Mouse (Mus musculus) bone marrow, adult 2 months (tissue): Measurements from ENCODE around the gene Renbp. TPM values are rescaled to one million over a fixed set of nuclear protein-coding genes. Genes with fewer than 3 reads are reported as not detected.

Experiments
- H3K27ac ChIP-seq: fragments of 200-500 bp; 2 replicates; pipeline ENCODE4 v1.5.1; 2012; ENCODE audit warnings: low read depth, mild to moderate bottlenecking, control low read depth, inconsistent platforms, low read length; ENCODE audit not compliant: control insufficient read depth, poor library complexity, insufficient read depth
- H3K4me1 ChIP-seq: fragments of 200-500 bp; 2 replicates; pipeline ENCODE4 v1.6.1; 2011; ENCODE audit warnings: low read length; ENCODE audit not compliant: control insufficient read depth, insufficient read depth
- H3K4me3 ChIP-seq: fragments of 200-500 bp; replicated peaks from 2 replicates; pipeline ENCODE3; 2011; ENCODE audit warnings: mild to moderate bottlenecking, low read depth, low read length, control low read depth; ENCODE audit not compliant: control insufficient read depth
- CTCF ChIP-seq: fragments of 200-500 bp; IDR thresholded peaks from 2 replicates; pipeline ENCODE4 v1.5.1; 2011; ENCODE audit warnings: low read length, control low read depth; ENCODE audit not compliant: control insufficient read depth, insufficient read depth
- POLR2A ChIP-seq: fragments of 200-500 bp; IDR thresholded peaks from 2 replicates; pipeline ENCODE4 v1.6.1; 2011; ENCODE audit warnings: low read depth, mild to moderate bottlenecking, control low read depth, low read length, borderline replicate concordance; ENCODE audit not compliant: control insufficient read depth
- WGBS: fragments of 180-500 bp; shearing (Covaris S2); methylation state at CpG from one replicate; pipeline ENCODE4 v1.1.7; 2018; 5-methylcytosine and 5-hydroxymethylcytosine counted together
- polyA plus RNA-seq: library from polyadenylated mRNA; stranded (reverse); fragments of >200 nt; gene quantifications from 2 replicates; pipeline ENCODE4 v1.2.4, GENCODE M21; 2011; ENCODE audit warnings: low replicate concordance; ENCODE audit not compliant: missing spikeins, insufficient read depth, insufficient read length

Gene Renbp
- polyA plus RNA-seq, 1 experiment = 48.6 TPM

GRCm38 (mm10) chrX:73942294-73942693 is 11.6 kb upstream of the Renbp start:
- 82% methylated on average over 2 of the region's 2 CpGs for WGBS
- H3K4me1 ChIP-seq = no peaks in the 10 kb centered on the region
- H3K4me3 ChIP-seq = no peak overlapping the region
- no peak overlapping the region for H3K27ac ChIP-seq
- TF ChIP-seq CTCF = no peak
- no peak for TF ChIP-seq POLR2A

GRCm38 (mm10) chrX:73941860-73942259 is 11.2 kb upstream of the Renbp start:
- WGBS = 58% methylated on average over 2 of the region's 2 CpGs
- Histone ChIP-seq H3K27ac (no peak overlapping the region), H3K4me3 (no peak overlapping the region), H3K4me1 (no peaks in the 10 kb centered on the region)
- no peak for TF ChIP-seq POLR2A

GRCm38 (mm10) chrX:73931871-73932270 is 1.2 kb upstream of the Renbp start:
- 50% methylated on average over 2 of the region's 2 CpGs for WGBS
- Histone ChIP-seq H3K4me3 (no peak overlapping the region), H3K27ac (no peak overlapping the region), H3K4me1 (no peaks in the 10 kb centered on the region)
- no peak for TF ChIP-seq POLR2A
- no peak for TF ChIP-seq CTCF

- H3K4me1 ChIP-seq = no peaks in the 10 kb centered on the region; the same call in 1 of the 2 replicates
- 0 out of 2 replicates have a peak overlapping the region, but pooled peaks have one; percentile 59 for H3K27ac ChIP-seq
Observed at GRCm38 (mm10) chrX:73922550-73922882, 8.1 kb downstream of the Renbp start.

GRCm38 (mm10) chrX:73921823-73922549 is 8.7 kb downstream of the Renbp start, which contains the start of the genes Arhgap4 and Naa10:
Gene Arhgap4 (minus strand): TSS chrX:73921870.
Gene Naa10 (minus strand): TSS chrX:73921944.
- 15% methylated on average over 43 of the region's 43 CpGs for WGBS
- no peak for TF ChIP-seq CTCF
- TF ChIP-seq POLR2A = no peak
- H3K27ac ChIP-seq = peak within 1 kb of the TSS; percentile 68
- no peaks in the 10 kb centered on the region; the same call in 1 of the 2 replicates for H3K4me1 ChIP-seq
- H3K4me3 ChIP-seq = peak within 1 kb of the TSS; percentile 73

More at GRCm38 (mm10) chrX:73922550-73922882, 8.1 kb downstream of the Renbp start:
- 59% methylated on average over 8 of the region's 8 CpGs for WGBS
- H3K4me3 ChIP-seq = peak overlapping the region; percentile 73
- TF ChIP-seq POLR2A (no peak), CTCF (no peak)

- 11% methylated on average over 34 of the region's 34 CpGs for WGBS
- TF ChIP-seq CTCF (no peak), POLR2A (no peak)
- Histone ChIP-seq H3K27ac (peak overlapping the region; percentile 68), H3K4me1 (no peaks in the 10 kb centered on the region; the same call in 1 of the 2 replicates), H3K4me3 (peak overlapping the region; percentile 73)
Observed at GRCm38 (mm10) chrX:73921285-73921822, 9.3 kb downstream of the Renbp start.

GRCm38 (mm10) chrX:73918631-73919030 is 12.0 kb downstream of the Renbp start:
- Histone ChIP-seq H3K4me3 (no peak overlapping the region), H3K4me1 (no peaks in the 10 kb centered on the region; the same call in 1 of the 2 replicates), H3K27ac (no peak overlapping the region)
- no peak for TF ChIP-seq CTCF
- no peak for TF ChIP-seq POLR2A
- WGBS = 72% methylated on average over 5 of the region's 5 CpGs

- no peaks in the 10 kb centered on the region; the same call in 1 of the 2 replicates for H3K4me1 ChIP-seq
- 88% methylated on average over 8 of the region's 8 CpGs for WGBS
- TF ChIP-seq POLR2A = no peak
- no peak for TF ChIP-seq CTCF
- no peak overlapping the region for H3K27ac ChIP-seq
- no peak overlapping the region for H3K4me3 ChIP-seq
Observed at GRCm38 (mm10) chrX:73916945-73917344, 13.7 kb downstream of the Renbp start.
